Mouse (Mus musculus) MEL (cell line): ENCODE results near the gene H3f3b.

Experiments
- CTCF ChIP-seq, 3 experiments: IDR thresholded peaks in 2 of 3; conservative IDR thresholded peaks in 1 of 3; 2 replicates each; pipeline ENCODE4 v1.5.1; 2011 to 2012; ENCODE audit warnings: low read length in 3 of 3, low read depth in 2 of 3, mild to moderate bottlenecking in 2 of 3, improper control_type of control experiment in 1 of 3, inconsistent platforms in 1 of 3, mixed read lengths in 1 of 3, moderate library complexity in 1 of 3; ENCODE audit not compliant: control insufficient read depth in 1 of 3, insufficient read depth in 1 of 3, poor library complexity in 1 of 3, severe bottlenecking in 1 of 3
- E2F4 ChIP-seq: IDR thresholded peaks from 2 replicates; pipeline ENCODE4 v1.6.1; 2011; ENCODE audit warnings: low read depth, low read length, improper control_type of control experiment, borderline replicate concordance
- ETS1 ChIP-seq: IDR thresholded peaks from 2 replicates; pipeline ENCODE4 v1.6.1; 2012; ENCODE audit warnings: low read depth, mild to moderate bottlenecking, inconsistent platforms, low read length, improper control_type of control experiment, moderate library complexity
- USF1 ChIP-seq: IDR thresholded peaks from 2 replicates; pipeline ENCODE4 v1.6.1; 2014; ENCODE audit warnings: low read depth, mild to moderate bottlenecking, inconsistent platforms, low read length, improper control_type of control experiment, moderate library complexity
- ZC3H11A ChIP-seq: IDR thresholded peaks from 2 replicates; pipeline ENCODE4 v1.6.1; 2012; ENCODE audit warnings: low read depth, mild to moderate bottlenecking, inconsistent platforms, low read length, improper control_type of control experiment
- ZNF384 ChIP-seq: IDR thresholded peaks from 2 replicates; pipeline ENCODE4 v1.6.1; 2012; ENCODE audit warnings: low read depth, mild to moderate bottlenecking, inconsistent platforms, low read length, improper control_type of control experiment

- no peak for TF ChIP-seq E2F4
- no peak for TF ChIP-seq CTCF (IDR thresholded peaks at IDR 0.05 in 2 of 3, conservative IDR thresholded peaks at IDR 0.05 in 1 of 3; ENCODE audit: control insufficient read depth in 1 of 3, insufficient read depth in 1 of 3, low read depth in 2 of 3, low read length in 3 of 3, poor library complexity in 1 of 3, severe bottlenecking in 1 of 3)
- peak; percentile 74 for TF ChIP-seq ETS1
- no peak for TF ChIP-seq ZNF384
- TF ChIP-seq ZC3H11A = no peak
- no peak for TF ChIP-seq USF1
These were observed 12.9 kb downstream of the H3f3b start for GRCm38 (mm10) chr11:116014821-116015220.
